Mouse (Mus musculus): ENCODE results near the gene Chst11.
"Not testable (repeated sequence)": the region's sequence is repeated elsewhere in the genome, so short reads cannot be mapped to it uniquely, and the experiment has no call there.

Gene Chst11

GRCm38 (mm10) chr10:83111046-83111445, 125.7 kb downstream of the Chst11 start:
- DNase-seq (ENCODE audit: low spot score): no peak

GRCm38 (mm10) chr10:83112345-83112744, 127.0 kb downstream of the Chst11 start:
- no peak for DNase-seq (ENCODE audit: low spot score)

- DNase-seq (ENCODE audit: low spot score): no peak
Observed at GRCm38 (mm10) chr10:83114564-83114963, 129.3 kb downstream of the Chst11 start.

- no peak for DNase-seq (ENCODE audit: low spot score)
Observed at GRCm38 (mm10) chr10:83116889-83117288, 131.6 kb downstream of the Chst11 start.

- DNase-seq (ENCODE audit: low spot score): no peak
Observed at GRCm38 (mm10) chr10:83117851-83118250, 132.6 kb downstream of the Chst11 start.

GRCm38 (mm10) chr10:83118613-83119012, 133.3 kb downstream of the Chst11 start:
- DNase-seq (ENCODE audit: low spot score): no peak

GRCm38 (mm10) chr10:83119016-83119415, 133.7 kb downstream of the Chst11 start:
- no peak for DNase-seq (ENCODE audit: low spot score)

- not testable (repeated sequence) for DNase-seq (ENCODE audit: low spot score)
Observed at GRCm38 (mm10) chr10:83119461-83119860, 134.2 kb downstream of the Chst11 start.

GRCm38 (mm10) chr10:83119909-83120308, 134.6 kb downstream of the Chst11 start:
- no peak for DNase-seq (ENCODE audit: low spot score)

- DNase-seq (ENCODE audit: low spot score): no peak
Observed at GRCm38 (mm10) chr10:83120938-83121337, 135.6 kb downstream of the Chst11 start.

- DNase-seq (ENCODE audit: low spot score): no peak
Observed at GRCm38 (mm10) chr10:83124560-83124959, 139.3 kb downstream of the Chst11 start.

GRCm38 (mm10) chr10:83126447-83126846, 141.1 kb downstream of the Chst11 start:
- no peak for DNase-seq (ENCODE audit: low spot score)

GRCm38 (mm10) chr10:83128435-83128834, 143.1 kb downstream of the Chst11 start:
- no peak for DNase-seq (ENCODE audit: low spot score)

GRCm38 (mm10) chr10:83129624-83130218, 144.4 kb downstream of the Chst11 start:
- DNase-seq (ENCODE audit: low spot score): no peak

- DNase-seq (ENCODE audit: low spot score): no peak
Observed at GRCm38 (mm10) chr10:83130611-83131010, 145.3 kb downstream of the Chst11 start.

- no peak for DNase-seq (ENCODE audit: low spot score)
Observed at GRCm38 (mm10) chr10:83131884-83132283, 146.6 kb downstream of the Chst11 start.

- DNase-seq (ENCODE audit: low spot score): no peak
Observed at GRCm38 (mm10) chr10:83133866-83134570, 148.7 kb downstream of the Chst11 start.

- DNase-seq (ENCODE audit: low spot score): no peak
Observed at GRCm38 (mm10) chr10:83134896-83135295, 149.6 kb downstream of the Chst11 start.

GRCm38 (mm10) chr10:83135963-83136362, 150.7 kb downstream of the Chst11 start:
- no peak for DNase-seq (ENCODE audit: low spot score)

GRCm38 (mm10) chr10:83137103-83137502, 151.8 kb downstream of the Chst11 start:
- no peak for DNase-seq (ENCODE audit: low spot score)

GRCm38 (mm10) chr10:83139276-83139675, 154.0 kb downstream of the Chst11 start:
- no peak for DNase-seq (ENCODE audit: low spot score)

- no peak for DNase-seq (ENCODE audit: low spot score)
Observed at GRCm38 (mm10) chr10:83140258-83140936, 155.1 kb downstream of the Chst11 start.

GRCm38 (mm10) chr10:83141434-83141833, 156.1 kb downstream of the Chst11 start:
- no peak for DNase-seq (ENCODE audit: low spot score)
